Mouse (Mus musculus) frontal cortex, postnatal 10 days (tissue): ENCODE data around the gene Tapbp.
"Not testable (repeated sequence)": the region's sequence is repeated elsewhere in the genome, so short reads cannot be mapped to it uniquely, and the experiment has no call there.

Source experiments
- DNase-seq, 2 experiments: peaks; one replicate each; pipeline ENCODE4 v3.0.0; 2022; ENCODE audit warnings: low spot score in 2 of 2, mixed read lengths in 1 of 2

Tapbp gene

DNA sequence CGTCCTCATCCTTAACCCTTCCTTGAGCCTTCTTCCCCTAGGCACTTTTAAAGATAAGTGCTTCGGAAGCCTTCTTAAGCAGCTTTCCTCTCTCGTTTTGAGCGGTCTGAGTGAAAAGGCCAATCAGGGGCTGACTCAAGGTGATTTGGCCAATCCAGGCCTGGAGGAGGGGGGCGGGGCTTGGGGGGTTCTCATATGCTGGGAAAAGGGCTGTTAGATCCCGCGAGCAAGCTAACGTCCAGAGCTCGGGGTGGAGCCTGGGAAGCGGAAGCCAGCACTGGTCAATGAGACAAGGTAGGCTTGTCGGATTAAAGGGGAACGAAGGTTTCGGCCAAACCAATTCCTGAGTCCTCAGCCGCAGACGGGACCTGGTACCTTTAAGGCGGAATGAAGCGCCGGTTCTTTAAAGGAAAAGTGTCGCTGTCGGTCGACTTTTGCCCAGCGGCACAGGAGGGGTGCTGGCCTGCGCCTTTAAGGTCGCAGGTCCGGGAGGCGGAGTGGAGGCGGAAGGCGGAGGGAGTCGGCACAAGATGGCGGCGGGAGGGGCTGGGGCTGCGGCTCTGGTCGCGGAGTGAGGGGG lies at the start of gene Tapbp, which contains the start of gene Zbtb22:
Gene Tapbp (plus strand): TSS at position 229 of the 580 bp plus-strand sequence.
Gene Zbtb22 (plus strand): TSS at position 234 of the 580 bp plus-strand sequence.
- peak; percentile 94 to 95 for DNase-seq

DNA sequence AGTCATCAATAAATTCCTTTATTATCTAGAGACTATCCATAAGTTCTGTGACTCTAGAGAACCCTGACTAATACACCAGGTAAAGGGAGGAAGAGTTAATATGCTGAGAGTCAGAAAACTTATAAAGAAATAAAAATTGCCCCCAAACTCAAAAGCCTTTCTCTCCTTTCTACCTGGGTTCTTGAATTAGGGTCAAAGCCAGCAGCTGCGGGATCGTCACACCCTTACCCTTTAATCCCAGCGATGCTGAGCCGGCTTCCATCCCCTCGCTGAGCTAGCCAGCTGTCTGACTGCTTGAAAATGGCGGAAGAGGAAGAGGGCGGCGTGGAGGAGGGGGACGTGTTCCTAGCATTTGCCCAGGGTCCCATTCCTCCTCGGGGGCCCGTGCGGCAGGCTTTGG lies 42.2 kb upstream of the Tapbp start, which contains the start of gene Gm7029:
Gene Gm7029 (plus strand): TSS at position 301 of the 400 bp plus-strand sequence.
- DNase-seq, result not testable (repeated sequence)

DNA sequence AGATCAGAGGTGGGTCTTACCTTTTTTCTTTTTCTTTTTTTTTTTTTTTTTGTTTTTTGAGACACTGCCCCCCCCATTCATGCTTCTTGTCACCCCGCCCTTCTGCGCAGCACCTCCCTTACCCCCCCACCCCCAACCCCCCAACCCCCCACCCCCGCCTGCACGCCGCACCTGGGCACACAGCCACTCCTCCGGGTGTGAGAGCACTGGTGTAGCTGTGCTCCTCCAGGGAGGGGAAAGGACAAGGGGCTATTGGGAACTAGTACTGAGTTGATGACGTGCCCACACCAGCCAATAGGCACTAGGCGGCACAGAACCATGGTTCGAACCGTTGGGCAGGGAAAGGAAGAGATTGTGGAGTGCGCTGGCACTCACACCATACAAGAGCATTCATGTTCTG lies 41.3 kb upstream of the Tapbp start:
- no peak for DNase-seq

DNA sequence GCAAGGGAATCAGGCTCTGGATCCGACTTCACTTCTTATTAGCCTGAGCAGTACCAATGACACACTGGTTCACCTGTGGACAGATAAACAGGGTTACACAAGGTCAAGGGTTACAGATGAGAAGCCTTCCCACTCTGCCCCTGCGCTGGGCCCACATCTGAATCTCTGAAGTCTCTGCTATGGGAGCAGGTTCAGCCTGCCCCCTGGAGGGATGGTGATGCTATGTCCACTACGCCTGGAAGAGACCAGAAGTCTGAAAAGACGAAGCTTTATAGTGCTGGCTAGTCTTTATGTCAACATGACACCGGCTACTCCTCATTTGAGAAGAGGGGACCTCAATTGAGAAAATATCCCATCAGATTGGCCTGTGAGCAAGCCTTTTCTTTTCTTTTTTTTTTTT lies 39.9 kb upstream of the Tapbp start:
- DNase-seq, result not testable (repeated sequence)

DNA sequence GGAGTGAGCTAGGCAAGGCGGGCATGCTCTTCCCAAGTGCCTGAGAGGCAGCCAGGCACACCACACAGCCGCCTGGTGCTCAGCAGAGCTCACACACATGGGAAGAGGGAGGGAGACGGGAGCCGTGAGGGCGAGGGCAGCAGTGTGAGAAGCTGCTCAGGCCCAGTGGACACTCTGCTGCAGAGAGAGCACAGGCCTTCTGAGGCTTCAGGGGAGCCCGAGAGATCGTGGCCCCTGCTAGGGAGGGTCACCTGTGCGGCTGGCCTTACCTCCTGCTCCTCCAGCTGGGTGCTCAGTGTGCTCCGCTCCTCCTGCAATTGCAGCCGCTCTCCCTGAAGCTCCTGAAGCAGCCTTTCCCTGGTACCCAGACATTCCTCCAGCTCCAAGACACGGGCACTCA lies 31.4 kb upstream of the Tapbp start:
- not testable (repeated sequence) for DNase-seq

DNA sequence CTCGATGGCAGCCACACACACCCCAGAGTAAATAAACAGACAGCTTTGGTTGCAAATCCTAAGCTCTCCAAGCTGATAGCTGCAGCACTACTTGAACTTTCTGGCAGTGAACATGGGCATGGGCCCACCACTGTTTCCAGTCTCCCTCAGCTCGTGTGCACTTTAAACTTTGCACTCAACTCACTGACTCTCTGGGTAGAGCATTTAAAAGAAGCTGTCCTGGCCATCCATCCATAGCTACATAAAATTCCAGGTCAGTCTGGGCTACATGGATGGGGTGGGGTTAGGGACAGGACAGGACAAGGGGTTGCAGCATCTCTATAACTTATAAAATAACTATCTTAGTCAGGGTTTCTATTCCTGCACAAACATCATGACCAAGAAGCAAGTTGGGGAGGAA lies 27.9 kb upstream of the Tapbp start:
- DNase-seq, result not testable (repeated sequence)

DNA sequence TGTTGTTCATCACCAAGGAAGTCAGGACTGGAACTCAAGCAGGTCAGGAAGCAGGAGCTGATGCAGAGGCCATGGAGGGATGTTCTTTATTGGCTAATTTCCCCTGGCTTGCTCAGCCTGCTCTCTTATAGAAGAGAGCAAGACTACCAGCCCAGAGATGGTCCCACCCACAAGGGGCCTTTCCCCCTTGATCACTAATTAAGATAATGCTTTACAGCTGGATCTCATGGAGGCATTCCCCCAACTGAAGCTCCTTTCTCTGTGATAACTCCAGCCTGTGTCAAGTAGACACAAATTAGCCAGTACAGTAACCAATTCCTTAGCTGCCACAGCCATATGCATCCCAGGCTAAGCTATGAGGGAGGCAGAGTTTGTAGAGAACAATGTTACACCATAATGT lies 27.5 kb upstream of the Tapbp start:
- DNase-seq, result not testable (repeated sequence)

DNA sequence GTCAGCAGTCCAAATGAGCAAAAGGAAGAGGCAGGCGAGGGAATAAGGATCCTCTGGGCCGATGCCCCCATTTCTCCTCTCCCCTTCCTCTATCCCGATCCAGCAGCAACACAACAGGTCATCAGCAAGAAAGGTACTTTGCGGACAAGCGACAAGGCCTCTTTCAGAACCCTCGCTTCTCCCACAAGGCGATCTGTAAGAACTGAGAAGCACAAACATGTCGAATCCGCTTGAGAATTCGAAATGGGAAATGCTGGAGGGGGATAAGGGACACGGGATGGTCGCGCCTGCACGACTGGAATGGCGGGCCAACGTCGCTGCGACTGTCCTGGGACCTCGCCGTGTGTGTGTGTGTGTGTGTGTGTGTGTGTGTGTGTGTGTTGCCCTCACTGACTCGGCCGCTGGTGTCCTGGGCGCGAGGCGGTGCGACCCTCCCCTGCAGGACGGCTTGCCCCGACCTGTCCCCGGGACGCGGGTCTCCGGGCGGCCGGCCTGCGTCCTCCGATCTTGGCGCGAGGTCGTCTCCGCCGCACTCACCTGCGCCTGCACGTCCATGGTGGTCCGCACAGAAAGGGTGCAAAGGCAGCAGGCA lies 25.7 kb upstream of the Tapbp start:
- DNase-seq, result not testable (repeated sequence)

DNA sequence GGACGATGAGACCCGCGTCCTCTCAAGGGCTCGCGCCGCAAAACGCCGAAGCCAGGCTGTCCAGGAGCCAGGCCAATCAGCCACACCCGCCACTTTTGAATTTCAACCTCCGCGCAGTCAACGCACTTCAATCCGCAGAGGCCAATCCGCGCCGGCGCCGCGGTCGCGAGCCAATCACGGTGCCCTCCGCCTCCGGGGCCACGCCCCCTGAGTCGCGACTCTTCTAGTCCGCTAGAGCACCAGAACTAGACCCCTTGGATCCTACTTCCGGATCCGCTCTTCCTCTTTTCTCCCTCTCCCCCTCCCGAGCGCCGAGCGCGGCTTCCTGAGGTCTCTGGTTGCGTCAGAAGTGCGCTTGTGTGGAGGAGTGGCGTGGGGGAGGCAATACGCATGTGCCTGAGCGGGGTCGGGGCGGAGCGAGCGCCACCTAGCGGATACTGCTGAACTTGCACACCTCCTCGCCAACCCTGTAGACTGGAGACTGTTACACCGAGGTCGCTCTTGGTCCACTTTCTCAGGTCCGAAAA lies 25.1 kb upstream of the Tapbp start, which contains the start of gene Kifc1:
Gene Kifc1 (minus strand): TSS at position 129 of the 527 bp plus-strand sequence.
- peak; percentile 100 for DNase-seq

DNA sequence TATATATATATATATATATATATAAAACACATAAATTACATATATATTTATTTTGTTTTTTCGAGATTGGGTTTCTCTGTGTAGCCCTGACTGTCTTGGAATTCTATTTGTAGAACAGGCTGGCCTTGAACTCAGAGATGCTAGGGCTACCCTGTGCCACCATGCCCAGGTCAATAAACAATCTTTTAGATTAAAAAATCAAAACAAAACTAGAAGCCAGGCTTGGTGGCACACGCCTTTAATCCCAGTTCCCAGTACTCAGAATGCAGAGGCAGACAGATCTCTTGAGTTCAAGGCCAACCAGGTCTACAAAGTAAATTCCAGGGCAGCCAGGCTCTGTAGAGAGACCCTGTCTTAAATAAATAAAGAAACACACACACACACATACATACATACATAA lies 24.3 kb upstream of the Tapbp start:
- DNase-seq, result no peak

DNA sequence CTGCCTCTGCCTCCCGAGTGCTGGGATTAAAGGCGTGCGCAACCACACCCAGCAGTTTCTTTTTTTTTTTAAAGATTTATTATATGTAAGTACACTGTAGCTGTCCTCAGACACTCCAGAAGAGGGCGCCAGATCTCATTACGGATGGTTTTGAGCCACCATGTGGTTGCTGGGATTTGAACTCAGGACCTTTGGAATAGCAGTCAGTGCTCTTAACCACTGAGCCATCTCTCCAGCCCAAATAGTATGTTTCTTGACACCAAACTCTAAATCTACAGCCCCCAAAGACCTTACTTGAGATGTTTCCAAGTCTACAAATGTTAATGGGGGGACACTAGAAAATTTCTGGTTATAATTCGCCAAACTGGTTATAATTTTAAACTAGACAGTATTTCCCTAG lies 23.8 kb upstream of the Tapbp start:
- DNase-seq, result not testable (repeated sequence)

DNA sequence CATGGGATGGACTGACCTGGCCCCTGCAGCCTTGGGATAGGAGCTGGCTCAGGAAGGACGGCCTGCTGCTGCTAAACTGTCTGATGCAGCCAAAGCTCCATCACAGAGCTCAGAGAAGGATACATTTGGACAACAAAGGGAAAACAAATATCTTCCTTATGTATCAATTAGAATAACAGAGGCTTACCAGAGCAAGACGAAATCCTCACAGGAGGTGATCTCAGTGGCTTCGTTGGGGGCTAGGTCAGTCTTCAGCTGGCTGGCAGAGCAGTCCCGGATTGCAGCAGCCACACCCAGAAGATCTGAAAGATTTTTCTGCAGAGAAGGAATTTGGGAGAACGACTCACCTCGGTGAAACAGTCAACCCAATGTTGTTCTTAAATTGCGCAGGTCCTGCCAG lies 23.3 kb upstream of the Tapbp start:
- DNase-seq, result no peak

DNA sequence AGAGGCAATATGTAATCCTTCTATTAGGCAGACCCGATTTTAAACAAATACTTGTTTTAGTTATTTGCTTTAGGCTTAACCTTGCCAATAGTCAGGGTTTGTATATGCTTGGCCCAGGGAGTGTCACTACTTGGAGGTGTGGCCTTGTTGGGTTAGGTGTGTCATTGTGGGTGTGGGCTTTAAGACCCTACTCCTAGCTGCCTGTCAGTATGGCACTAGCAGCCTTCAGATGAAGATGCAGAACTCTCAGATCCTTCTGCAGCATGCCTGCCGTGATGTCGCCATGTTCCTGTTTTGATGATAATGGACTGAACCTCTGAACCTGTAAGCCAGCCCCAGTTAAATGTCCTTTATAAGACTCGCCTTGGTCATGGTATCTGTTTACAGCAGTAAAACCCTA lies 22.7 kb upstream of the Tapbp start:
- DNase-seq, result not testable (repeated sequence)

DNA sequence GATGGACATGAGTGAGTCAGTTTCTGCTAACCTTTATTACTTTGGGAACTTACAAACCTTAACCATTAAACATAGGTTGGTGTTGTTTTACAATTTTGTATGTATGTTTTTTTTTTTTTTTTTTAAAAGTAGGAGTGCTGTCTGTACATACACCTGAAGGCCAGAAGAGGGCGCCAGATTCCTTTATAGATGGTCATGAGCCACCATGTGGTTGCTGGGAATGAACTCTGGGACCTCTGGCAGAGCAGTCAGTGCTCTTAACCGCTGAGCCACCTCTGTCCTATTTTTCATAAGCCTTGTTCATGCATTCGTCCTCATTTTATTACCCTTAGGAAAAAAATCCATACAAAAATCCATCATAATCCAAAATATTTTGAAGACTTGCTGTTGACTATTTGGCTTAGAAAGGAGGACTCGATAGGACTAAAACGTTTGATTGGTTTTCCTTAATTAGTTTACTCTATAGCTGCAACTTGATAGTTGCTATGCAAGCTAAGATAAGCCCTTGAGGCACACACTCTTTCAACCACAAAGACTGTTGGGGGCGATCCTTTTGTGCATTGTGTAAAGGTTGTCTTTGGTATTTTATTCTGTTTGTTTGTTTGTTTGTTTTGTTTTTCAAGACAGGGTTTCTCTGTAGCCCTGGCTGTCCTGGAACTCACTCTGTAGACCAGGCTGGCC lies 18.4 kb upstream of the Tapbp start:
- no peak for DNase-seq

DNA sequence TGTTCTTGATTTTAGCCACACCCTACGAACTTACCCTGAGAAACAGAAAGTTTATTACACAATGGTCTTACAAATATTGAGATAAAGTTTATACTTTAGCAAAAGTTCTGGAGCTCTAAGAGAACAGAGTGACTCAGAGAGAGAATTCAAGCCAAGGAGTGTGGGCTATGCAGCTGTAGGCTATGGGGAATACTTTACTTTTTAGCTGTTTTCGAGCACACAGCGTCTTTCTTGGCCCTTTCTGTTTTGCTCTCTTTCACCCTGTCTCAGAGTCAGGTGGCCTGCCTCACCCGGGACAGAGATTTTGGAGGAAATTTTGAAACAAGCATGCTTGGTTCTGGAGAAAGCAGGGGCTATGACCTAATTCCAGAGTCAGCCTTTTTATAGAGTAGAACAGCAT lies 17.5 kb upstream of the Tapbp start:
- not testable (repeated sequence) for DNase-seq

DNA sequence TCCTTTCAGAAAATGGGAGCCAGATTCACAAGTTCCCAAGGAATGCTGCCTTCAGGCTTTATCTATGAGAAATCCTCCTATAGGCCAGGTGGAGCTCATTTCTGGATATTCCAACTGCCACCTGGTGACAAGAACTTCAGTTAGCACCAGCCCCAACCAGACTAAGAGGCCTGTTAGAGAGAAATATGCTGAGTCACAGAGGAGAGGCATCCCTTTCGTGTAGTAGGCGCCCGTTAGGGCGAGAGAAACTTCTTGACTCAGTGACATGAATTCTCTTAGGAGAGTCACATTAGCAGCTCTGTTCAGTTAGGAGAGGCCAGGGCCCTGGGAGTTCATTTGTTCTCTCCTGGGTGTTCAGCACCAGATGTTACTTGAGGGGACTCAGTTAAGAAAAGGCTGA lies 16.1 kb upstream of the Tapbp start:
- DNase-seq, result no peak

DNA sequence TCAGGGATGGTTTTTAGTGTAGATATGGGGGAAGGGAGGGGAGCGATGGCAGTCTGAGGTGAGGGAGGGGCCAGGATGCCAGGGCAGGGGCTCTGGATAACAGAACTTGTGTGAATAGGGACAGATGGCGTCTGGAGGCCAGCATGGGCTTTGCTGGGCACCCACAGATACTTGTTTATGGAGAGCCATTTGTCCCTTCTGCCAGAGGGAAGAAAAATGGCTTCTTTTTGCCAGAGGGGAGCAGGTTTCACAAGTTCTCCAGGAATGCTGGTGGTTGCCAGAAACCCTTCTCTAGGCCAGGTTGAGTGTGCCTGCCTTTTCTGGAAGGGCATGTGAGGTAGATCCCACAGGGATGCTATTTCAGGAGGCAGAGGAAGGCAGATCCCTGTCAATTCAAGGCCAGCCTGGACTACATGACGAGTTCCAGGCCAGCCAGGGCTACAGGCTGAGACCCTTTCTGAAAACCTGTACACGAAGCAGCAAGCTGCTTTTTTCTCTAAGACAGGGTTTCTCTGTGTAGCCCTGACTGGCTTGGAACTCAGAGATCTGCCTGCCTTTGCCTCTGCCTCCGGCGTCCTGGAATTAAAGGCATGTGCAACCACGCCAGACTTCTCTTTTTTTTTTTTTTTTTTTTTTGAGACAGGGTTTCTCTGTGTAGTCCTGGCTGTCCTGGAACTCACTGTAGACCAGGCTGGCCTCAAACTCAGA lies 15.3 kb upstream of the Tapbp start:
- no peak for DNase-seq

DNA sequence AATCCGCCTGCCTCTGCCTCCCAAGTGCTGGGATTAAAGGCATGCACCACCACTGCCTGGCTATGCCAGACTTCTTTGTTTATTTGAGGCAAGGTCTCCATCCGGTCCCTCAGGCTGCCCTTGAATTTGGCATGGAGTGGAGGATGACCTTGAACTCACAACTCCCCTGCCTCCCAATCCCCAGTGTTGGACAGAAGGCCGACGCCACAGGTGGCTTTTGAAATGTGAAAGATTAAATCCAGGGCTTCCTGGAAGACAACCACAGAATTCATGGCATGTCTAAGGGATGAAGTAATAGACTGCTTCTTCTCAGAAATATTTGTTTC lies 14.7 kb upstream of the Tapbp start:
- DNase-seq, result no peak

DNA sequence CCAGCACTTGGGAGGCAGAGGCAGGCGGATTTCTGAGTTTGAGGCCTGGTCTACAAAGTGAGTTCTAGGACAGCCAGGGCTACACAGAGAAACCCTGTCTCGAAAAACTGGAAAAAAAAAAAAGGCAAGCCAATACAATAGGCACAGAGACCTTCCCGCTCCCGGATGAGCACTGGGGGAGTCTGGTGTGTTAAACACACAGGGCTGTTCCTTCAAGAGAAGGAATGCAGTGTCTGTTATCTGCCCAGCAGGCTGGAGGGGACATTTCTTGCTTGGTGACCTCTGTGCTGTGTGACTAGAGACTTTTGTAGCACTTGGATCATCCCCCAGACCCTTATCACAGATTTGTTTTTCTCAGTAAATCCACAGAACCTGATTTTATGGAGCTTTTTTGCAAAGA lies 14.0 kb upstream of the Tapbp start:
- no peak for DNase-seq

DNA sequence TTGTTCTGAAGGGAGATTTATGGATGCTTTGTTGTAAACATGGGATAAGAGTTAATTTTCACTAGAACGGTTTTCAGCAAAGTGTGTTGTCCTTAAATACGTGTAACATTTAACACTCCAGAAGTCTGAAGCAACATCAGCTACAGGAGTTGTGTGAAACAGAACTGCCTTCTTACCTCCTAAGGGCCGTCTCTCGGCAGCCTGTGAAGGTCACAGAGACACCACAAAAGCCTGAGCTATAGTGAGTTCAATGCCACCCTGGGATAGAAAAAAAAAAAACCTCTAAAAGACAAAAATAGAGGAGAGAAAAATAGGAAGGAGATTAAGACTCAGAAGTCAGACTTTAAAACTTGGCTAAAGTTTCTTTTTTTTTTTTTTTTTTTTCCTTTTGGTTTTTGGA lies 13.6 kb upstream of the Tapbp start:
- DNase-seq, result no peak

DNA sequence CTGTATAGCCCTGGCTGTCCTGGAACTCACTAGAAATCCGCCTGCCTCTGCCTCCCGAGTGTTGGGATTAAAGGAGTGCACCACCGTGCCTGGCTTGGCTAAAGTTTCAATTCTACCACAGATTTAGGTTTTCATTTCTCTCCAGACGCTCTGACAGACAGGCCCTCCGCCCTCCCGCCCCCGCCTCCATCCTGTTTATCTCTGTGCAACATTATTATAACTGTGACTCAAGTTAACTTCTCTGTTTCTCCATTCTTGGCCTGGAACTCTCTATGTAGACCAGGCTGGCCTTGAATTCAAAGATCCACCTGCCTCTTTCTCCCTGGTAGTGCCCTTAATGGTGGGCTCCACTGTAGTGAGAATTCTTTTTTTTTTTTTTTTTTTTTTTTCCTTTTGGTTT lies 13.2 kb upstream of the Tapbp start:
- DNase-seq, result no peak
